Mouse (Mus musculus): ENCODE data around the gene Ggt6. TPM values are rescaled to one million over a fixed set of nuclear protein-coding genes. Genes with fewer than 3 reads are reported as not detected.

The Ggt6 gene
- polyA plus RNA-seq, 1 experiment from 2014 or later = 0.32 TPM

GRCm38 (mm10) chr11:72485960-72486359 lies 50.6 kb downstream of the Ggt6 start:
- Histone ChIP-seq H3K9me3 (replicated peaks) (no peaks in the 10 kb centered on the region), H3K27ac (no peak overlapping the region), H3K27me3 (peaks cover 32% of the 10 kb centered on the region), H3K4me1 (peaks cover 43% of the 10 kb centered on the region), H3K4me2 (replicated peaks) (no peak overlapping the region), H3K36me3 (no peaks in the 10 kb centered on the region), H3K9ac (no peak overlapping the region), H3K4me3 (no peak overlapping the region)
- no peak for ATAC-seq (ENCODE audit: low FRiP score)
- WGBS = 71% methylated on average over 11 of the region's 11 CpGs

- Histone ChIP-seq H3K9ac (0 out of 2 replicates have a peak overlapping the region, but pooled peaks have one; percentile 18), H3K36me3 (no peaks in the 10 kb centered on the region), H3K4me3 (0 out of 2 replicates have a peak overlapping the region, but pooled peaks have one; percentile 77), H3K27me3 (peaks cover 32% of the 10 kb centered on the region), H3K4me2 (replicated peaks) (peak overlapping the region; percentile 89), H3K9me3 (replicated peaks) (no peaks in the 10 kb centered on the region), H3K4me1 (peaks cover 43% of the 10 kb centered on the region), H3K27ac (no peak overlapping the region)
- ATAC-seq (ENCODE audit: low FRiP score) = no peak
- 67% methylated on average over 5 of the region's 5 CpGs for whole genome bisulfite sequencing
These were observed 51.8 kb downstream of the Ggt6 start for GRCm38 (mm10) chr11:72487171-72487570.

GRCm38 (mm10) chr11:72487739-72488138 lies 52.4 kb downstream of the Ggt6 start:
- H3K4me2 ChIP-seq (replicated peaks) = peak overlapping the region; percentile 89
- 90% methylated on average over 2 of the region's 2 CpGs for WGBS
- H3K27ac ChIP-seq = no peak overlapping the region
- H3K9me3 ChIP-seq (replicated peaks) = no peaks in the 10 kb centered on the region
- no peak for ATAC-seq (ENCODE audit: low FRiP score)
- H3K4me1 ChIP-seq = peaks cover 43% of the 10 kb centered on the region
- no peaks in the 10 kb centered on the region for H3K36me3 ChIP-seq
- peak overlapping the region; percentile 77 for H3K4me3 ChIP-seq
- peaks cover 32% of the 10 kb centered on the region for H3K27me3 ChIP-seq
- peak overlapping the region; percentile 94 for H3K9ac ChIP-seq

Small RNA genes within 50 kb of the gene (microRNA-seq; reads per million reads assigned to microRNA genes)
- gene Mir6338 = not detected

Other genes with a start within 250 kb of the Ggt6 start
- 0.91 and 1.1 TPM in 2 replicates for gene Gm43951, start 228.7 kb upstream of the Ggt6 start, polyA plus RNA-seq (2016; fragmentation: Nextera tagmentation; extraction: Ambion mirVana)
- 19.6 and 19.9 TPM in 2 replicates for gene 4933427D14Rik, start 228.1 kb upstream of the Ggt6 start, polyA plus RNA-seq (2016; fragmentation: Nextera tagmentation; extraction: Ambion mirVana)
- 159 and 167 TPM in 2 replicates for gene Txndc17, start 228.0 kb upstream of the Ggt6 start, polyA plus RNA-seq (2016; fragmentation: Nextera tagmentation; extraction: Ambion mirVana)
- 49.6 and 57.6 TPM in 2 replicates for gene Med31, start 219.9 kb upstream of the Ggt6 start, polyA plus RNA-seq (2016; fragmentation: Nextera tagmentation; extraction: Ambion mirVana)
- gene Slc13a5, start 168.3 kb upstream of the Ggt6 start, polyA plus RNA-seq (2016; fragmentation: Nextera tagmentation; extraction: Ambion mirVana) = 0.36 and 0.52 TPM in 2 replicates
- 1.9 and 2.6 TPM in 2 replicates for gene Xaf1, start 133.9 kb upstream of the Ggt6 start, polyA plus RNA-seq (2016; fragmentation: Nextera tagmentation; extraction: Ambion mirVana)
- not detected in 2 replicates for gene Fbxo39, start 121.1 kb upstream of the Ggt6 start, polyA plus RNA-seq (2016; fragmentation: Nextera tagmentation; extraction: Ambion mirVana)
- gene Tekt1, start 73.1 kb upstream of the Ggt6 start, polyA plus RNA-seq (2016; fragmentation: Nextera tagmentation; extraction: Ambion mirVana) = 6.6 and 7.9 TPM in 2 replicates
- 14.5 and 15.3 TPM in 2 replicates for gene Smtnl2, start 23.8 kb upstream of the Ggt6 start, polyA plus RNA-seq (2016; fragmentation: Nextera tagmentation; extraction: Ambion mirVana)
- gene Mybbp1a, start 5.8 kb downstream of the Ggt6 start, polyA plus RNA-seq (2016; fragmentation: Nextera tagmentation; extraction: Ambion mirVana) = 112 and 123 TPM in 2 replicates
- 8.8 and 9.3 TPM in 2 replicates for gene Spns2, start 54.4 kb downstream of the Ggt6 start, polyA plus RNA-seq (2016; fragmentation: Nextera tagmentation; extraction: Ambion mirVana)
- gene Spns3, start 115.0 kb downstream of the Ggt6 start, polyA plus RNA-seq (2016; fragmentation: Nextera tagmentation; extraction: Ambion mirVana) = 0.15 TPM in 1 of 2 replicates, not detected in the other
- gene Ube2g1, start 171.8 kb downstream of the Ggt6 start, polyA plus RNA-seq (2016; fragmentation: Nextera tagmentation; extraction: Ambion mirVana) = 115 and 123 TPM in 2 replicates